Mouse (Mus musculus) MEL (cell line): ENCODE measurements around the gene Msrb1. TPM values are rescaled to one million over a fixed set of nuclear protein-coding genes. Genes with fewer than 3 reads are reported as not detected.

Experiments
- DNase-seq: peaks from one replicate; pipeline ENCODE4 v3.0.0; 2011; ENCODE audit warnings: low read depth, low spot score
- H3K27ac ChIP-seq: 2 replicates; pipeline ENCODE4 v1.5.1; 2012; ENCODE audit warnings: low read depth, mild to moderate bottlenecking, control low read depth, low read length, moderate library complexity; ENCODE audit not compliant: control insufficient read depth
- H3K27me3 ChIP-seq, 2 experiments: fragments of 150-350 bp in 1 of 2; sonication (generic) in 1 of 2; 2 replicates each; pipeline ENCODE4 v1.6.1; 2012; ENCODE audit warnings: low read length in 2 of 2, mild to moderate bottlenecking in 2 of 2, improper control_type of control experiment in 1 of 2, moderate library complexity in 1 of 2; ENCODE audit not compliant: insufficient read depth in 2 of 2, control insufficient read depth in 1 of 2
- H3K36me3 ChIP-seq, 2 experiments: 2 replicates each; pipeline ENCODE4 v1.6.1; 2012 to 2014; ENCODE audit warnings: low read length in 2 of 2, improper control_type of control experiment in 1 of 2, inconsistent platforms in 1 of 2, mild to moderate bottlenecking in 1 of 2; ENCODE audit not compliant: insufficient read depth in 2 of 2, control insufficient read depth in 1 of 2
- H3K4me1 ChIP-seq, 2 experiments: fragments of 150-350 bp in 1 of 2; sonication (generic) in 1 of 2; 2 replicates each; pipeline ENCODE4 v1.6.1; 2012; ENCODE audit warnings: low read length in 2 of 2, improper control_type of control experiment in 1 of 2, mild to moderate bottlenecking in 1 of 2; ENCODE audit not compliant: insufficient read depth in 2 of 2, control insufficient read depth in 1 of 2
- H3K4me3 ChIP-seq, 2 experiments: fragments of 150-350 bp in 1 of 2; sonication (generic) in 1 of 2; 2 replicates each; pipeline ENCODE4 v1.5.1; 2012; ENCODE audit warnings: low read depth in 2 of 2, low read length in 2 of 2, mild to moderate bottlenecking in 2 of 2, moderate library complexity in 2 of 2, control low read depth in 1 of 2, improper control_type of control experiment in 1 of 2; ENCODE audit not compliant: control insufficient read depth in 1 of 2, insufficient read depth in 1 of 2
- H3K79me2 ChIP-seq: 2 replicates; pipeline ENCODE4 v1.6.1; 2012; ENCODE audit warnings: mild to moderate bottlenecking, low read length, moderate library complexity; ENCODE audit not compliant: control insufficient read depth, poor library complexity, insufficient read depth
- H3K9ac ChIP-seq: 2 replicates; pipeline ENCODE4 v1.6.1; 2012; ENCODE audit warnings: low read depth, mild to moderate bottlenecking, control low read depth, low read length, moderate library complexity; ENCODE audit not compliant: control insufficient read depth, poor library complexity, severe bottlenecking
- H3K9me3 ChIP-seq: fragments of 150-350 bp; sonication (generic); replicated peaks from 2 replicates; pipeline ENCODE4 v1.6.1; 2012; ENCODE audit warnings: mild to moderate bottlenecking, low read length, improper control_type of control experiment, moderate library complexity; ENCODE audit not compliant: insufficient read depth
- BHLHE40 ChIP-seq: IDR thresholded peaks from 2 replicates; pipeline ENCODE4 v1.6.1; 2012; ENCODE audit warnings: low read depth, mild to moderate bottlenecking, inconsistent platforms, low read length, improper control_type of control experiment, borderline replicate concordance
- CHD2 ChIP-seq: IDR thresholded peaks from 2 replicates; pipeline ENCODE4 v1.6.1; 2011; ENCODE audit warnings: low read length, improper control_type of control experiment
- CTCF ChIP-seq, 3 experiments: IDR thresholded peaks in 2 of 3; conservative IDR thresholded peaks in 1 of 3; 2 replicates each; pipeline ENCODE4 v1.5.1; 2011 to 2012; ENCODE audit warnings: low read length in 3 of 3, low read depth in 2 of 3, mild to moderate bottlenecking in 2 of 3, improper control_type of control experiment in 1 of 3, inconsistent platforms in 1 of 3, mixed read lengths in 1 of 3, moderate library complexity in 1 of 3; ENCODE audit not compliant: control insufficient read depth in 1 of 3, insufficient read depth in 1 of 3, poor library complexity in 1 of 3, severe bottlenecking in 1 of 3
- EP300 ChIP-seq, 2 experiments: IDR thresholded peaks; 2 replicates each; pipeline ENCODE4 v1.6.1; 2011; ENCODE audit warnings: improper control_type of control experiment in 2 of 2, low read length in 2 of 2, low read depth in 1 of 2, mild to moderate bottlenecking in 1 of 2
- GATA1 ChIP-seq: IDR thresholded peaks from 2 replicates; pipeline ENCODE4 v1.6.1; 2011; ENCODE audit warnings: low read depth, low read length, improper control_type of control experiment
- JUND ChIP-seq: IDR thresholded peaks from 2 replicates; pipeline ENCODE4 v1.6.1; 2011; ENCODE audit warnings: low read depth, mild to moderate bottlenecking, improper control_type of control experiment, low read length
- MAFK ChIP-seq: IDR thresholded peaks from 2 replicates; pipeline ENCODE4 v1.6.1; 2011; ENCODE audit warnings: low read depth, mild to moderate bottlenecking, low read length, improper control_type of control experiment, borderline replicate concordance
- MAZ ChIP-seq: IDR thresholded peaks from 2 replicates; pipeline ENCODE4 v1.6.1; 2012; ENCODE audit warnings: low read depth, mild to moderate bottlenecking, inconsistent platforms, low read length, improper control_type of control experiment
- MEF2A ChIP-seq: IDR thresholded peaks from 2 replicates; pipeline ENCODE4 v1.6.1; 2014; ENCODE audit warnings: low read depth, mild to moderate bottlenecking, inconsistent platforms, low read length, improper control_type of control experiment; ENCODE audit not compliant: poor library complexity, insufficient replicate concordance, severe bottlenecking; ENCODE audit errors: extremely low read depth
- MYB ChIP-seq: IDR thresholded peaks from 2 replicates; pipeline ENCODE4 v1.6.1; 2011; ENCODE audit warnings: mild to moderate bottlenecking, low read depth, low read length, improper control_type of control experiment
- NELFE ChIP-seq: IDR thresholded peaks from 2 replicates; pipeline ENCODE4 v1.6.1; 2011; ENCODE audit warnings: low read depth, low read length, improper control_type of control experiment
- POLR2A ChIP-seq, 2 experiments: IDR thresholded peaks; 2 replicates each; pipeline ENCODE4 v1.6.1; 2011 to 2012; ENCODE audit warnings: low read length in 2 of 2, mild to moderate bottlenecking in 2 of 2, control low read depth in 1 of 2, improper control_type of control experiment in 1 of 2, low read depth in 1 of 2, moderate library complexity in 1 of 2; ENCODE audit not compliant: control insufficient read depth in 1 of 2, insufficient read depth in 1 of 2, poor library complexity in 1 of 2
- POLR2AphosphoS5 ChIP-seq: IDR thresholded peaks from 2 replicates; pipeline ENCODE4 v1.6.1; 2012; ENCODE audit warnings: low read depth, borderline replicate concordance, mild to moderate bottlenecking, inconsistent platforms, low read length, moderate library complexity, mixed read lengths
- SIN3A ChIP-seq: IDR thresholded peaks from 2 replicates; pipeline ENCODE4 v1.6.1; 2012; ENCODE audit warnings: low read length, improper control_type of control experiment, inconsistent platforms
- TAL1 ChIP-seq: IDR thresholded peaks from 2 replicates; pipeline ENCODE4 v1.6.1; 2012; ENCODE audit warnings: mild to moderate bottlenecking, inconsistent platforms, low read length, moderate library complexity, mixed read lengths
- TCF12 ChIP-seq: IDR thresholded peaks from 2 replicates; pipeline ENCODE4 v1.6.1; 2014; ENCODE audit warnings: low read depth, mild to moderate bottlenecking, inconsistent platforms, low read length, improper control_type of control experiment, moderate library complexity
- UBTF ChIP-seq: IDR thresholded peaks from 2 replicates; pipeline ENCODE4 v1.6.1; 2012; ENCODE audit warnings: low read depth, mild to moderate bottlenecking, inconsistent platforms, low read length, improper control_type of control experiment, moderate library complexity, borderline replicate concordance; ENCODE audit not compliant: insufficient read depth
- USF1 ChIP-seq: IDR thresholded peaks from 2 replicates; pipeline ENCODE4 v1.6.1; 2014; ENCODE audit warnings: low read depth, mild to moderate bottlenecking, inconsistent platforms, low read length, improper control_type of control experiment, moderate library complexity
- ZC3H11A ChIP-seq: IDR thresholded peaks from 2 replicates; pipeline ENCODE4 v1.6.1; 2012; ENCODE audit warnings: low read depth, mild to moderate bottlenecking, inconsistent platforms, low read length, improper control_type of control experiment
- ZNF384 ChIP-seq: IDR thresholded peaks from 2 replicates; pipeline ENCODE4 v1.6.1; 2012; ENCODE audit warnings: low read depth, mild to moderate bottlenecking, inconsistent platforms, low read length, improper control_type of control experiment
- polyA plus RNA-seq, 2 experiments: library from polyadenylated mRNA; stranded (reverse) in 1 of 2; unstranded in 1 of 2; fragments of >175 nt in 1 of 2; fragments of >200 nt in 1 of 2; gene quantifications; 2 replicates each; pipeline versions ENCODE4 v1.2.1 to v1.2.4; 2012; ENCODE audit warnings: low replicate concordance in 2 of 2, low read depth in 1 of 2; ENCODE audit not compliant: insufficient read length in 2 of 2, insufficient read depth in 1 of 2, missing spikeins in 1 of 2
- total RNA-seq: library from RNA; depleted of rRNA; stranded (reverse); fragments of 300-350 nt; gene quantifications from 2 replicates; pipeline ENCODE4 v1.2.3, GENCODE M21; 2012

The Msrb1 gene
- total and polyA plus RNA-seq, 3 experiments: 31.9 to 58.6 TPM; not detected in 1

- TF ChIP-seq TAL1 (no peak), JUND (no peak), NELFE (no peak), MAFK (no peak), CTCF (IDR thresholded peaks at IDR 0.05 in 2 of 3, conservative IDR thresholded peaks at IDR 0.05 in 1 of 3; ENCODE audit: control insufficient read depth in 1 of 3, insufficient read depth in 1 of 3, low read depth in 2 of 3, low read length in 3 of 3, poor library complexity in 1 of 3, severe bottlenecking in 1 of 3) (no peak), GATA1 (no peak), SIN3A (no peak), ZNF384 (no peak), POLR2A (IDR thresholded peaks at IDR 0.05; ENCODE audit: control insufficient read depth in 1 of 2, insufficient read depth in 1 of 2, low read depth in 1 of 2, low read length in 2 of 2, poor library complexity in 1 of 2) (no peak), EP300 (IDR thresholded peaks at IDR 0.05; ENCODE audit: low read depth in 1 of 2, low read length in 2 of 2) (no peak), BHLHE40 (no peak)
- no peaks in the 10 kb centered on the region for H3K79me2 ChIP-seq
- peaks cover 13 to 15% of the 10 kb centered on the region in 2 experiments for H3K27me3 ChIP-seq
- H3K9me3 ChIP-seq: no peaks in the 10 kb centered on the region
- no peaks in the 10 kb centered on the region for H3K36me3 ChIP-seq
- H3K27ac ChIP-seq: no peak overlapping the region
- no peak for DNase-seq
- H3K4me3 ChIP-seq: no peak overlapping the region
- H3K4me1 ChIP-seq: no peaks in the 10 kb centered on the region
- H3K9ac ChIP-seq: no peak overlapping the region
These were observed 29.9 kb downstream of the Msrb1 start for GRCm38 (mm10) chr17:24766266-24766875.

- DNase-seq: no peak
- Histone ChIP-seq H3K79me2 (no peaks in the 10 kb centered on the region), H3K27ac (no peak overlapping the region), H3K4me3 (no peak overlapping the region), H3K9me3 (no peaks in the 10 kb centered on the region), H3K36me3 (no peaks in the 10 kb centered on the region), H3K4me1 (no peaks in the 10 kb centered on the region), H3K27me3 (peaks cover 15% of the 10 kb centered on the region in 2 experiments), H3K9ac (no peak overlapping the region)
- TF ChIP-seq MAZ: no peak
- TF ChIP-seq CTCF (IDR thresholded peaks at IDR 0.05 in 2 of 3, conservative IDR thresholded peaks at IDR 0.05 in 1 of 3; ENCODE audit: control insufficient read depth in 1 of 3, insufficient read depth in 1 of 3, low read depth in 2 of 3, low read length in 3 of 3, poor library complexity in 1 of 3, severe bottlenecking in 1 of 3): no peak
- TF ChIP-seq UBTF: no peak
- TF ChIP-seq TCF12: no peak
- TF ChIP-seq MYB: no peak
- TF ChIP-seq POLR2A (IDR thresholded peaks at IDR 0.05; ENCODE audit: control insufficient read depth in 1 of 2, insufficient read depth in 1 of 2, low read depth in 1 of 2, low read length in 2 of 2, poor library complexity in 1 of 2): no peak
- no peak for TF ChIP-seq USF1
- TF ChIP-seq MEF2A: no peak
- TF ChIP-seq CHD2: no peak
- TF ChIP-seq BHLHE40: no peak
- no peak for TF ChIP-seq ZC3H11A
- TF ChIP-seq POLR2AphosphoS5: no peak
These were observed 32.7 kb downstream of the Msrb1 start for GRCm38 (mm10) chr17:24769146-24769545.
